Mouse (Mus musculus) stomach, postnatal 0 days (tissue): ENCODE data around the gene Pik3r2.

Source experiments
- CTCF ChIP-seq: IDR thresholded peaks from 2 replicates; pipeline ENCODE4 v1.5.1; 2016; ENCODE audit warnings: antibody characterized with exemption, low read depth, mild to moderate bottlenecking, moderate library complexity
- EP300 ChIP-seq: optimal IDR thresholded peaks from 2 replicates; pipeline ENCODE3; 2016; ENCODE audit warnings: antibody characterized with exemption

DNA sequence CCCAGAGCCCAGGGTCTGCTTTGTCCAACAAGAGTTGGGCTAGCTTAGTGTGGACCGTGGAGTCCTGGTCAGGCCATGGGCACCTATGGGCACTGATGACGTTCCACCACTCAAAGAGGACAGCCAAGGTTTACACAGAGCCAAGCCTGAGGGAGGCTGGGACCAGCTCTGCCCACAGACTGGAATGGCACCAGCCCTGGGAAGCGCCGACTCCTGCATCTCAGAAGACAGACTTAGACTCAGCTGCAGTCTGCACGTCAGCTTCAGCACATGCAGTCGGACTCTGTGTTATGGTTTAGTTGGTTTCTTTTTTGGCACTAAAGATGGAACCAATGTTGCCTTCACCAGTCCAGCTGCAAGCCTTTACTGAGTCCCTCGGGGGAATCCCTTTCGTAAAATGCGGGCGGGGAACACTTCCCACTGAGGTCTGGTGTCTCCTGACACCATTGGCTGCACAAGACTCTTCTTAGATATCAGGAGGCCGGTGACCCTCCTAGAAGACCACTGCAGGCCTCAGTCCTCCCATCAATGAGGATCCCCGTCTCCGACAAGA is 26.3 kb downstream of the Pik3r2 start:
- TF ChIP-seq CTCF (no peak), EP300 (no peak)
